Mouse (Mus musculus) left cerebral cortex, adult 18-20 months (tissue): Measurements from ENCODE around the gene Tada3. TPM values are rescaled to one million over a fixed set of nuclear protein-coding genes. Genes with fewer than 3 reads are reported as not detected.
A peak's percentile ranks its signal among the peaks of the same experiment; 100 is the strongest.

ENCODE experiments used
- DNase-seq, 2 experiments: peaks; one replicate each; pipeline ENCODE4 v3.0.0; 2021 to 2022; ENCODE audit warnings: low spot score in 2 of 2, mixed read lengths in 1 of 2
- long read RNA-seq, 2 experiments: library from polyadenylated mRNA; stranded (forward); transcript quantifications; one replicate each; pipeline ENCODE4 v2.0.0; 2021
- total RNA-seq, 2 experiments: library from RNA; stranded (reverse); gene quantifications; 2 replicates each; pipeline ENCODE4 v1.2.3; 2021

The Tada3 gene
- total RNA-seq = 10 to 100 TPM; 46.8 to 53.7 TPM
- long read RNA-seq, experiment 1, transcript Tada3-201 (9 exons, 2,848 nt) = major isoform, 11 of 67 reads
- long read RNA-seq, experiment 1, partial matches to known transcripts = 2 of 67 reads
- long read RNA-seq, experiment 1, other reads (novel, unspliced or antisense) = 54 of 67 reads
- long read RNA-seq, experiment 2, transcript Tada3-201 (9 exons, 2,848 nt) = major isoform, 7 of 48 reads
- long read RNA-seq, experiment 2, partial matches to known transcripts = 4 of 48 reads
- long read RNA-seq, experiment 2, other reads (novel, unspliced or antisense) = 37 of 48 reads

DNA sequence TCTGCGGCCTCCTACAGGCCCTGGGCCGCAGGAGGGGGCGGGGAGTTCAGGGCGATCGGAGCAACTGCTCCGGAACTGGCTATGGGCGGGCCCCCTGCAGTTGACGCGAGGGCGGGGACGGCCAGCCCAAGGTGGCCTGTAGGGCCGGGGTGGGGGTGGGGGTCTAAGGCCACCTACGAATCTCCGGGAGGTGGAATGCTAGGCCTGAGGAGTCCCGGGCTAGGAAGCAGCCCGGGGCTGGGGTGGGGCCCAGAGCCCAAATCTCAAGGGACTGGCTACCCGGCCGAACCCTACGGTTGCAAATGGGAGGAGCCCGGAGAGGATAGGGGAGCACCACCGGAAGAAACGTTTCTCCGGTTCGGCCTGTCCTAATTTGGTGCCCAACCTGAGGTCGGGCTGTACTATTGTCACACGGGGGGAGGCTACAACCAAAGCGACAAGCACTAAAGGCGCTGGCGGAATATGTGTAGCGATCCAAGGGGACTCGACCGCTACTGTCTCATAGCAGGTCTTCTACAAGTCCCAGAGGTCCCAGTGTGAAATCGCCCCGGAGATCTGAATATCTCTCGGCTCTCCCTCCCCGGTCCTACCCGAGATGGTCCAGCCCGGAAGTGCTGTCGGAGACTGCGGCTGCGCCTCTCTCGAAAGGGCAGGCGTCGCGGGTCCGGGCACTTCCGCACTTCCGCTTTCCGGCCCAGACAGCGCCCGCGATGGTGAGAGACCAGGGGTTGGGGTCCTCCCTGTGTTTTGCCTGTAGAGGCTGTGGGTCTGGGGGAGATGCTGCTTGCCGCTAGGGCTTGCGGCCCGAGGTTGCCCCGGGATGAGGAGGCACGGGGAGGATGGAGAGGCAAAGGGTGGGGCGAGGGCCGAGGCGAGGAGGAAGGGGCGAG lies at the start of gene Tada3, which contains the start of gene Arpc4:
Gene Tada3, minus strand, starts transcription at position 388 of the 890 bp plus-strand sequence.
Gene Arpc4, plus strand, starts transcription at position 620 of the 890 bp plus-strand sequence.
- DNase-seq = peak; percentile 87 to 90

DNA sequence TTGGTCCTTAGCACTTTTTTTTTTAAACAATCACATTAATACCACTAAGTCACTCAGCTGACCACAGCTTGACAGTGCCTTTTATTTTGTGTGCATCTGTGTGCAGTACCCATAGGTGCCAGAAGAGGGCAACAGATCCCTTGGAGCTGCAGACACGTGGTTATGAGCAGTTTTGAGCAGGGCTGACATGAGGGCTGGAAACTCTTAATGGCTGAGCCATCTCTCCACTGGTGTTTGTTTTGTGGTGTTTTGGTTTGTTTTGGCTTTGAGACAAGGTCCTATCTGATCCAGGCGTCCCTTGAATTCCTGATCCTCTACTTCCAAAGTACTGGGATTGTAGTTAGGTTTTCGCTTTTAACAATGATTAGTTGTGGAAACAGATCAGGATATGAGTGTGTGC lies 49.7 kb upstream of the Tada3 start:
- no peak for DNase-seq

DNA sequence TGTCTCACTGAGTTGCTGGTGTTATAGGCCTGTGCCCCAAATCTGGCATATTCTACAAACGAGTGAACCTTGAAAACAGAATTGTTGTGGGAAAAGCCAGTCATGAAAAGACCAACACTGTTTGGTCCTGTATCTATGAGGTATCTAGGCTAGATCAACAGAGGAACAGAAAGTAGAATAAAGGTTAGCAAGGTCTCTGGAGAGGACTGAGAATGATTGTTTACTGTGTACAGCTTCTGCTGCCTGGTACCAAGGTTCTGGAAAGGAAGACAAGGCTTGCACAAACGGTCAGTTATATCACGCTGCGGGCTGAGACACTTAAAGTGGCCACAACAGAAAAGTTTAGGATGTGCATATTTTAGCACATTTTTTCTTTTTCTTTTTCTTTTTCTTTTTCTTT lies 49.0 kb upstream of the Tada3 start:
- DNase-seq = no peak

DNA sequence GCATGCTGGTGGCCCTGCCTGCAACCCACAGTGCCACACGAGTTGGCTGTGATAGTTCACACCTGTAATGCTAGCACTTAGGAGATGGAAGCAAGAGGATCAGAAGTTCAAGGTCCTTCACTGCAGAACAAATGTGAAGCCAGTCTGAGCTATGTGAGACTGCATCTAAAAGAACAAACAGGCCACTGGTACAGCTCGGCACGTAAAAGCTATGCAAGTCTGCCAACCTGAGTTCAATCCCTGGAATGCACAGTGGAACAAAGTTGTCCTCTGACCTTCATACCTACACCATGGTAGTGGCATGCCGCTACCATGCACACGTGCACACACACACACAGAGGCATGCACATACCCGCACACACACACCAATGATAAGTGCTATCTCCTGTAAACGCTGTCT lies 46.5 kb upstream of the Tada3 start:
- DNase-seq = no peak

GRCm38 (mm10) chr6:113423000-113423399 lies 45.3 kb upstream of the Tada3 start:
- no peak for DNase-seq

- peak; percentile 98 to 100 for DNase-seq
Observed at GRCm38 (mm10) chr6:113419199-113419587, 41.5 kb upstream of the Tada3 start, which contains the start of gene Rpusd3. Gene Rpusd3, minus strand, starts transcription at chr6:113419340.

DNA sequence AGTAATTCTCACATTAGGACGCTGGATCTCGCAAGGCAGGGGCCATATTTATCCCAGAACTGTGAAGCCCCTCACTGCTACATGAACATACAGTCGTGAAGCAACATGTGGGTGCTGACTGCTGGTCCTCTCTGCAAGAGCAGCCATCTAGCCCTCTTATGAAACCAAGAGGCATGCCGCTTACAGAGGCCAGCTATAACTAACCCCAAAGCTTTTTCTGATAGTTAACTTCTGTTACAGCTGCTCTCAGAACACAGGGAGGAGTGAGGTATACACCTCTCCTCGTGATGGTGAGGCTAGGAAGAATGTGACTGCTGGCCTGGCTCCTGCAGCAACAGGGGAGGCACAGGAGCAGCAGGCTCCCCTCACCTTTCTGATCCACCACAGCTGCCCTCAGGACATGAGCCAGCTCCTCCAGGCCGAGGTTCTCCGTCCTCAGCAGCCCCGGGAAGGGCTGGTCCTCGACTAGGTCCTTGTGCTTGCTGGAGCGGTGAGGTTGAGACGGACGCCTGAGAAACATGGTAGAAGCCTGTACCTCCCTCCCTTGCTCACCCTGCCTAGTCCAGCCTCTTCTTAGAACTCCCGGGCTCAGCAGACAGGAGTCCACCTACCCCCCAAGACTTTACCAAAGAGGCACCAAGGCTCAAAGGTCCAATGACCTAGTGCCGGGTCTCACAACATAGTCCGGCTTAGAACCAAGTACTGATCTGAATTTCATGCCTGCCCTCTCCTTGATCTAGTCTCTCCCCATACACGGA lies 40.9 kb upstream of the Tada3 start:
- DNase-seq = no peak

GRCm38 (mm10) chr6:113416416-113416815 lies 38.7 kb upstream of the Tada3 start:
- no peak for DNase-seq

GRCm38 (mm10) chr6:113410001-113410400 lies 32.3 kb upstream of the Tada3 start:
- no peak for DNase-seq

GRCm38 (mm10) chr6:113406683-113407082 lies 29.0 kb upstream of the Tada3 start:
- DNase-seq = no peak

DNA sequence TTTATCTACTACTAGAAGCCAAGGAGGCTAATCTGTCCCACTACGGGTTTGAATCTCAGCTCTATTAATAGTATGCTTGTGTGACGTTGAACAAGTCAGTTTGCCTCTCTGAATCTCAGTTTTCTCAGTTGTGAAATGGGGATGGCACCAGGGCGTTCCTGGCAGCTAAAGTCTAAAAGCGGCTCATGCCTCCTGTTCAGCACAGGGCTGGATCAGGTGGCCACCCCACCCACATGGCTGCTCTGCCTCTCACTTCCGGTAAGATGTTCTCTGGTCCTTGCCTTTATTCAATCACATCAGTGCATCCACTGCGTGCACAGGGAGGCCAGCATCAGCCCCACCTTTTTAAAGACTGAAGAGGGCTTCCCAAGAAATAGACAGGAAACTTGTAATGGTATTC lies 27.8 kb upstream of the Tada3 start:
- peak; percentile 59 to 75 for DNase-seq

DNA sequence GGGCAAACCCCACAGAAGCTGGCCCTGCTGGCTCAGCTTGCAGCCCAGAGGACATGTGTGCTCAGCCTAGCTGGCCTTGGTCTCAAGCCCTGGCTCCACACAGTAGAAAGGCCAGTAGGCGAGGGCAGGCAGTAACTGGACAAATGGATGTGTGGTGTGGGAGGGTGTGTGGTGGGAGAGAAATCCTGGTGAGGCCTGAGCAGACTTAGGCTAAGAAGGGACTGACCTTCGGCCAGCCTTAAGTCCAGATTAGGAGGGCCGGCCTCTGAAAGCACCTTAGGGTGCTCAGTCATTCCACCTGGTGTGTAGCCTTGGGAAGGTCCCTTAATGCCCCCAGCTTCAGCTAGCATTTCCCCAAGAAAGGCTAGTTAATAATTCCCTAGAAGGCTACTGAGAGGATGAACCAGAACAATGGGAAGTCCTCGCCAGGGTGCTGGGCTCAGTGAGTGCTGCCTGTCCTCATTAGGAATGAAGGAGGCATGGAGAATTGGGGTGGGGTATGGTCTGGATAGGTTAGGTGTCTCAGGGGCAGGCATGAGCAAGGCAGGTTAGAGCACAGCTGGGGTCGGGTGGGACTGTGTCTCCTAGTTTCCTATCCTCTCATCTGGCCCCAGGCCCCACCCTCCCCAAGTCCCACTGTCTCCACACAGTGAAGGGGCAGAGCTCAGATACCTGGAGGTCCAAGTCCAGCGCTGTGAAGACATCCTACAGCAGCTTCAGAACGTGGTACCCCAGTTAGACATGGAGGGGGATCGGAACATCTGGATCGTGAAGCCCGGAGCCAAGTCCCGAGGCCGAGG lies 27.2 kb upstream of the Tada3 start:
- DNase-seq = peak in 1 of 2 experiments; percentile 28

DNA sequence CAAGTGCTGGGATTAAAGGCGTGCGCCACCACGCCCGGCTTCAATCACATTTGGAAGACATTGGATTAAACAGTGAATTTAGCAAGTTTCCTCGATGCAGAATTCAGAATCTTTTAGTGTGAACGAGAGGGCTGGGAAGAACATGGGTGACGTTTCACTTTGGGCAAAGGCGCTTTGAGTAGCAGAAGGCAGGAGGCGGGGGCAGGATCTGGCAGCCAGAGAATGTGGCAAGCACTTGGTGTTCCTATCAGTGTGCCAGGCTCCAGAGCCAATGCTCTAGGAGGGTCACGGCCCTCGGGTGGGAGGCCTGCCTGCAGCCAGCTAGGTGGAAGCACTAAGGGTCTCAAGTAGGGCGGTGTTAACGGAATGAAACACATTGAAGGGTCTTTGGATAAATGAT lies 24.4 kb upstream of the Tada3 start:
- peak in 1 of 2 experiments; percentile 47 for DNase-seq

GRCm38 (mm10) chr6:113396270-113397030 lies 18.8 kb upstream of the Tada3 start:
- no peak for DNase-seq

DNA sequence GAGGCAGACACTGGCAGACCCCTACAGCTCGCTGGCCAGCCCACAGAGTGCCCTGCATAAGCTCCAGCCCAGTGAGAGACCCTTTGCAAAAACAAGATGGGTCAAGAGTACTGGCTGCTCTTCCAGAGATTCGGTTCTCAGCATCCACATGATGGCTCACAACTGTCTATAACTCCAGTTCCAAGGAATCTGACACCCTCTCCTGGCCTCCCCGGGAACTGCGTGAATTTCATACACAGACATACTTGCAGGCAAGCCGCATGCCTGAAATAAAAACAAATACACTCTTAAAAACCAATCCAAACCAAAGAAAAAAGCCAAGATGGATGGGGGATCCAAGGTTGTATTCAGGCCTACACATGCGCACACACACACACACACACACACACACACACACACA lies 17.8 kb upstream of the Tada3 start:
- DNase-seq = no peak

- no peak for DNase-seq
Observed at GRCm38 (mm10) chr6:113394811-113395210, 17.1 kb upstream of the Tada3 start.

DNA sequence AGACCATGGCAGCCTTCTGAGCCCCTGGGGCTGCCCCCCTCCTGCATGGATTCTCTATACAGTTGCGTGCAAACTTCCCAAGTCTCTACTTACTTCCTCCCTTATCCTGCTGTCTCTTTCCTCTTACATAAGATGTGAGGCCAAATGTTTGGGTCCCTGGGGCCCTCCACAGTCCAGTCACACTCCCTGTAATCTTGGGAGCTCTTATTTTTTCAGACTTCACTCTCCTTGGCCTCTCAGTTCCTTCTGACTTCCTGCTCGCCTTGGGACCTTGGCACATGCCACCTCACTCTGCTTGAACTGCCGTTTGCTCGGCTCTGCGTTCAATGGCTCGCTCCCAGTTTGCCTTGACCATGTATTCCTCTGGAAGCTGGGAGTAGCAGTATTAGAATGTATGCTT lies 16.3 kb upstream of the Tada3 start:
- no peak for DNase-seq

DNA sequence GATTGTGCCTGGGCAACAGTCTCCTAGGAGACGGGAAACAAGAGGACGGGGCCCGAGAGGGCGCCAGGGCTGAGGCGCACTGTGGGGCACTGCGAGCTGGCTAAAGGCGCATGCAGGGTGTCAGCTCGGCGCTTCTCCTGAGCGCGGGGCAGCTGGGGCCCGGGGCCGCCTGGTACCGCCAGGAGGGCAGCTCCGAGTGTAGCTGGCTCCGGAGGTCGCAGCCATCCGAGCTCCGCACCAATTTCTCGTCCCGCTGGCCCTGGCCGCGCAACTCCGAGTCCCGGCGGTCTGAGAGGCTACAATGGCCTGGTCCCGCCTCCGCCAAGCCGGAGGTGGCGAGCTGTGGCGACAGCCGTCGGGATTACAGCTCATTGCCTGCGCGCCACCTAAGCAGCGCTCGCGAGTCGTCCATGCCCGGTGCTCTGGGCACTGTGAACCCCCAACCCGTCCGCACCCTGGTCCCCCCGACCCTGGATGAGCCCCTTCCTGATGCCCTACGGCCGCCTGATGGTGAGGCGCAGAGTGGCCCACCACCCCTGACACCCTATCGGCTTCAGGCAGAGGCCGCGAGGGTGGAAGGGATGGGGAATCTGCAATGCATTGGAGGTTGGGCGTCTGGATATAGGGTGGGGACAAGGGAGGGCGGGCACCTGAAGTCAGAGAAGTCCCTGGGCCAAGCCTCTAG lies 14.8 kb upstream of the Tada3 start:
- DNase-seq = peak; percentile 22 to 56

DNA sequence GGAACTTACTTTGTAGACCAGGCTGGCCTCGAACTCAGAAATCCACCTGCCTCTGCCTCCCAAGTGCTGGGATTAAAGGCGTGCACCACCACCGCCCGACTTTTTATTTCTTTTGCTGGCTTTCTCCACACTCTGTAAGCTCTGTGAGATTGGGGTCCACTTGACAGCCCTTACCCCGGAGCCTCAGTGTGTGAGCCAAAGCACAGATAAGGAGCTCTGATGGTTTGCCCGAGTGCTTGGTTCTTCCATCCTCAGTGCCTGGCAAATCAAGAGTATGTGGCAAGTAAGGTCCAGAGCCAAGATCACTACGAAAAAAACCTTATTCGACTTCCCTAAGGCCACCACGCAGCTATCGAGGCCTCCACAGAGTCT lies 14.3 kb upstream of the Tada3 start:
- DNase-seq = no peak
